Mouse (Mus musculus) megakaryocyte, embryonic 14.5 days (primary cell): ENCODE data around the gene Filip1l.

Experiments used
- FLI1 ChIP-seq: IDR thresholded peaks from 2 replicates; pipeline ENCODE4 v1.6.1; 2012; ENCODE audit warnings: low read length, inconsistent platforms, mixed read lengths
- GATA1 ChIP-seq: IDR thresholded peaks from 3 replicates; pipeline ENCODE4 v1.6.1; 2012; ENCODE audit warnings: mixed read lengths, low read length, inconsistent platforms, borderline replicate concordance

GRCm38 (mm10) chr16:57352751-57353150 is at the start of gene Filip1l:
- no peak for TF ChIP-seq GATA1
- no peak for TF ChIP-seq FLI1
